Mouse (Mus musculus): ENCODE results near the gene Tspo2. TPM values are rescaled to one million over a fixed set of nuclear protein-coding genes. Genes with fewer than 3 reads are reported as not detected.

Gene Tspo2
- polyA plus RNA-seq, 1 experiment from 2014 or later: 3.1 TPM

DNA sequence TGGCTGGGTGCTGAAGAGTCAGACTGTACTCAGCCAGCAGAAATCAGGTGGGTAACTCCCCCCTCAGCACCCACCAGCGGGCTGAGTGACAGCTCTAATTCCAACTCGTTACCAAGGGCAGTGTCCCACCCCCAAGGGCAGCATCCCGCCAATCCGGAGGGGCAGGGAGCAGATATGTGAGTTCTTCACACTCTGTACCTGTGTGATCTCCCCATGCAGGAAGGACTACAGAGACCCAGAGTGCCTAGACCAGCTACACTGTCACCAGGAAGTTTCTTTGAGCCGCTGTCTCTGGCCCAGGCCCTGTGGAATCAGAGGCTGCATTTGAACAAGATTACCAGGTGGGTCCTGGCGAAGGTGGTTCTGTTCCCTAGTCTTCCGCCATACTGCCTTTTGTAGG lies 2.9 kb upstream of the Tspo2 start:
- 44% methylated on average over 7 of the region's 7 CpGs for WGBS
- ATAC-seq (no peak), DNase-seq (ENCODE audit: low spot score) (no peak)
- Histone ChIP-seq H3K4me2 (replicated peaks; ENCODE audit: low read depth, low read length) (0 out of 2 replicates have a peak overlapping the region, but pooled peaks have one; percentile 19), H3K4me3 (ENCODE audit: low read depth, low read length) (no peak overlapping the region), H3K36me3 (ENCODE audit: insufficient read depth, low read length) (no peaks in the 10 kb centered on the region), H3K4me1 (ENCODE audit: insufficient read depth, low read depth, low read length) (no peaks in the 10 kb centered on the region), H3K9me3 (ENCODE audit: low read length) (no peaks in the 10 kb centered on the region), H3K27me3 (replicated peaks; ENCODE audit: insufficient read depth, low read length) (no peaks in the 10 kb centered on the region), H3K27ac (ENCODE audit: low read length) (no peak overlapping the region), H3K9ac (replicated peaks; ENCODE audit: low read depth) (no peak overlapping the region)
- TF ChIP-seq CTCF (IDR thresholded peaks at IDR 0.05): no peak
- no peak for TF ChIP-seq EP300 (IDR thresholded peaks at IDR 0.05)

DNA sequence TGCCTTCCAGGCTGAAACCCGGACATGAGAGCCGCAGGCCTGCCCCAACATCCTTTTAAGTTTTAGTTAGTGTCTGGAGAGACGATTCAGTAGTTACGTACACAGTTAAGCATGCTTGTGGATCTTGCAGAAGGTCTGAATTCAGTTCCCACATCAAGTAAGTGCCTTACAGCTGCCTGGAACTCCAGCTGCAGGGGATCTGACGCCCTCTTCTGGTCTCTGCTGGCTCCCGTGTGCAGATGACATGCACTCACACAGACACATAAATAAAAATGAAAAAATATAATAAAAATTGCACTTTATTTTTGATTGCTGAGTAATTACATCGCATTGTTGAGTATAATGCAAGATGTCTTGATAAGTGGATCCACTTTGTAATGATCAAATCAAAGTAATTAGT lies 2.2 kb upstream of the Tspo2 start:
- ATAC-seq (no peak), DNase-seq (ENCODE audit: low spot score) (no peak)
- Histone ChIP-seq H3K4me2 (replicated peaks; ENCODE audit: low read depth, low read length) (no peak overlapping the region), H3K36me3 (ENCODE audit: insufficient read depth, low read length) (no peaks in the 10 kb centered on the region), H3K27me3 (replicated peaks; ENCODE audit: insufficient read depth, low read length) (no peaks in the 10 kb centered on the region), H3K4me3 (ENCODE audit: low read depth, low read length) (no peak overlapping the region), H3K27ac (ENCODE audit: low read length) (no peak overlapping the region), H3K9me3 (ENCODE audit: low read length) (no peaks in the 10 kb centered on the region), H3K4me1 (ENCODE audit: insufficient read depth, low read depth, low read length) (no peaks in the 10 kb centered on the region), H3K9ac (replicated peaks; ENCODE audit: low read depth) (no peak overlapping the region)
- 71% methylated on average over 7 of the region's 7 CpGs for WGBS
- TF ChIP-seq EP300 (IDR thresholded peaks at IDR 0.05) (no peak), CTCF (IDR thresholded peaks at IDR 0.05) (peak; percentile 46)

DNA sequence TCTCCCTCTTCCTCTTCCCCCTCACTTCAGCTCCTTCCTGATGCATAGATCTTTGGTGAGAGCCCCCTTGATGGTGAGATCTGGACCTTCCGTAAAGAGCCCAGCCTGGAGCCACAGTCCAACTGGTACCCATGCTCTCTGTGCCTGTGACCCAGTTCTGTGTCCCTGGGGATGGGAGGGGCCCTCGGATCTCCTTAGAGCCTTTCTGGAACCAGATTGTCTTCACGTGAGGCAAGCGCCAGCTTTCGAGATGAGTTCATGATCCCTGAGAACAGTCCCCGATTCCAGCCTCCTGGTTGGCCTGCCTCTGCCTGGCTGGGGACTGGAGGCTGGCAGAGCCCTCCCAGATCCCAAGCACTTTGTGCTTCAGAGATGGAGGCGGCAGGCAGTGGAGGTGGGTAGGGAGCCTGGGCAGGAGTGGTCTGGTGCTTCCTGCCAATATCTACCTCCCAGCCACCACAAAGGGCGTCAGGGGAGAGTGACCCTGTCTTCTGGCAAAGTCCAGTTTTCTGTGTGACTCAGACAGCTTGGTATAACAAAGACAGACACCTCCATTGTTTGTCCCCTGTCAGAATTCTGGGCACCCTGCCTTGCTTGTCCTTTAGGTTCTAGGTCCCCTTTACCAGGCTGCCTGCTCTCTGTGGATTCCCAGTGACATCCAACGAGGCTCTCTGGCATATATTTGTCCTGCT lies 577 bp upstream of the Tspo2 start:
- TF ChIP-seq CTCF (IDR thresholded peaks at IDR 0.05) (no peak), EP300 (IDR thresholded peaks at IDR 0.05) (no peak)
- no peak overlapping the region for H3K4me3 ChIP-seq (ENCODE audit: low read depth, low read length)
- no peaks in the 10 kb centered on the region for H3K9me3 ChIP-seq (ENCODE audit: low read length)
- ATAC-seq (0 out of 2 replicates have a peak, but pooled peaks have one; percentile 15), DNase-seq (ENCODE audit: low spot score) (no peak)
- H3K27me3 ChIP-seq (replicated peaks; ENCODE audit: insufficient read depth, low read length): no peaks in the 10 kb centered on the region
- 59% methylated on average over 9 of the region's 9 CpGs for WGBS
- H3K36me3 ChIP-seq (ENCODE audit: insufficient read depth, low read length): no peaks in the 10 kb centered on the region
- no peak overlapping the region for H3K27ac ChIP-seq (ENCODE audit: low read length)
- no peak overlapping the region for H3K4me2 ChIP-seq (replicated peaks; ENCODE audit: low read depth, low read length)
- no peaks in the 10 kb centered on the region for H3K4me1 ChIP-seq (ENCODE audit: insufficient read depth, low read depth, low read length)
- no peak overlapping the region for H3K9ac ChIP-seq (replicated peaks; ENCODE audit: low read depth)

DNA sequence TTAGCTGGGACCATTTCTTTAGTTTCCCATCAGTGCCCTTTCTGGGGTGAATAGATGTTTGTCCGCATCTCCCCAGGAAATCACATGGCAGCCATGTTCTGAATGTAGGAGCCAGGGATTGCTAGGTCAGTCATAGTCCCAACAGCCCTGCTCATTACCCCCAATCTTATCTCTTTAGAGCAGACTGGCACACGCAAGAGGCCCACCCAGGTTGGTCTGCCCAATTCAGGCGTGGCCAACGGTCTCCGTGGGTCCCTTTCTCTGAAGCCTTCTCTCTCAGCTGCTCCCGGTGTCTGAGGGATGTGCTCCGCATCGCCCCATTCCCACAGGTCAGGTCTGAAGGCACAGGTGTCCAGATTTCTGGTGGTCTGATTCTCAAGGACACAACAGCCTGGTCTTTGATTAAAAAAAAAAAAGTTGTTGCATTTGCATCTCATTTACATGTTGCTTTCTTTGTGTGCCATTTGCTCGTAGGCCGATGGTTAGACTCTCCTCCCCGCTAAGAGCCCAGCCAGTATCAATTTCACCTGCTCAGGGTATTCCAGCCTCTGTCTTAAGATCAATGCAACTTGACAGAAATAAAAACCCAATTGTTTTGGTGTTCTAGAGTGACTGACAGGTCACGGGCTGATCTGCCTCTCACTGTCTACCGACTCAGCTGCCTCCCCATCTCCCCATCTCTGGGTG lies 513 bp downstream of the Tspo2 start:
- H3K9ac ChIP-seq (replicated peaks; ENCODE audit: low read depth): no peak overlapping the region
- H3K27me3 ChIP-seq (replicated peaks; ENCODE audit: insufficient read depth, low read length): no peaks in the 10 kb centered on the region
- no peak overlapping the region for H3K4me2 ChIP-seq (replicated peaks; ENCODE audit: low read depth, low read length)
- H3K9me3 ChIP-seq (ENCODE audit: low read length): no peaks in the 10 kb centered on the region
- 84% methylated on average over 13 of the region's 13 CpGs for WGBS
- H3K27ac ChIP-seq (ENCODE audit: low read length): no peak overlapping the region
- H3K4me1 ChIP-seq (ENCODE audit: insufficient read depth, low read depth, low read length): no peaks in the 10 kb centered on the region
- H3K36me3 ChIP-seq (ENCODE audit: insufficient read depth, low read length): no peaks in the 10 kb centered on the region
- DNase-seq (ENCODE audit: low spot score) (no peak), ATAC-seq (0 out of 2 replicates have a peak, but pooled peaks have one; percentile 18)
- no peak for TF ChIP-seq EP300 (IDR thresholded peaks at IDR 0.05)
- no peak for TF ChIP-seq CTCF (IDR thresholded peaks at IDR 0.05)
- no peak overlapping the region for H3K4me3 ChIP-seq (ENCODE audit: low read depth, low read length)

DNA sequence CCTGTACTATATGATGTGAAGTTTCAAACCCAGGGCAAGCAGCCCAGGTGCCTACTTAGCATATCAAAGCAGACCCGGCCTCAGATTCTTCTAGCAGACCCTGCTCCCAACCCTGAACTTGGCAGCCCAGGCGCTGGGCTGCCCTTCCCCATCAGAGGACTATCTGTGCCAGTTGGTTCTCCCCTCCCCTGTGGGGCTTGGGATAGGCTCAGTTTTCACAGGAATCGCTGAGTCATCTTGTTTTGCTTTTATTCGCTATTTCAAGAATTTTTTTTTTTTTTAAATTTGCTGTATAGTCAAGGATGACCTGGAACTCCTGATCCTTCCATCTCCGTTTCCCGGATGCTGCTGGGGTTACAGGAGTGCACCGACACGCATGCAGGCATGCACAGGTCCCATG lies 3.6 kb downstream of the Tspo2 start:
- H3K4me3 ChIP-seq (ENCODE audit: low read depth, low read length): no peak overlapping the region
- H3K9me3 ChIP-seq (ENCODE audit: low read length): no peaks in the 10 kb centered on the region
- no peaks in the 10 kb centered on the region for H3K36me3 ChIP-seq (ENCODE audit: insufficient read depth, low read length)
- no peak overlapping the region for H3K4me2 ChIP-seq (replicated peaks; ENCODE audit: low read depth, low read length)
- no peak overlapping the region for H3K27ac ChIP-seq (ENCODE audit: low read length)
- ATAC-seq: no peak
- 68% methylated on average over 8 of the region's 8 CpGs for WGBS
- H3K27me3 ChIP-seq (replicated peaks; ENCODE audit: insufficient read depth, low read length): no peaks in the 10 kb centered on the region
- no peak for DNase-seq (ENCODE audit: low spot score)
- no peaks in the 10 kb centered on the region for H3K4me1 ChIP-seq (ENCODE audit: insufficient read depth, low read depth, low read length)
- TF ChIP-seq CTCF (IDR thresholded peaks at IDR 0.05): no peak
- no peak for TF ChIP-seq EP300 (IDR thresholded peaks at IDR 0.05)
- H3K9ac ChIP-seq (replicated peaks; ENCODE audit: low read depth): no peak overlapping the region

DNA sequence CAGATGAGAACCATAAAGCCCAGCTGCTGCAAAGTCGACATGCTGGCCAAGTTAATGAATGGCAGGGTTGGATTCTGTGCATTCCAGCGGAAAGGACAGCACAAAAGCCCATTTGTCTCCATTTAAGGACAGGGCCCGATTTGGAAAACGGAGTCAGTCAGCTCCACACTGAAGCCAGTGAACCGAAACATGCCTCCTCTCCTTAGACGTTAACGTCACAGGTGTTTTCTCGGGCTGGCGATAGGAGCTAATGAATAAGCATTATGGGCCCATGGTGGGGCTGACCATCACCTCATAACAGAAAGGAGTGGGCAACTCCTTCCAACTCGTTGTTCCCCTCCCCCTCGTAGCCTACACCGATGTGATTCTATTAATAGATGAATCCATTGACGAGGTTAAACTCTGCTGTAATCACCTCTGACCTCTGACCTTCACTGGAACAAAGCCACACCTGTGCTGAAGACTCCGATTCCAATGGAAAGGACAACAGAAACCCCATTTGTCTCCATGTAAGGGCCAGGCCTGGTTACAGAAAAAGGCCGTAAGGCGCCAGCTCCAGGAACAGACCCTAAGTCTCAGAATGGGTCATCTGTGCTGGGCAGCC lies 7.7 kb downstream of the Tspo2 start:
- no peak overlapping the region for H3K4me2 ChIP-seq (replicated peaks; ENCODE audit: low read depth, low read length)
- TF ChIP-seq CTCF (IDR thresholded peaks at IDR 0.05) (no peak), EP300 (IDR thresholded peaks at IDR 0.05) (no peak)
- 80% methylated on average over 16 of the region's 16 CpGs for WGBS
- H3K9me3 ChIP-seq (ENCODE audit: low read length): no peaks in the 10 kb centered on the region
- no peak overlapping the region for H3K9ac ChIP-seq (replicated peaks; ENCODE audit: low read depth)
- H3K36me3 ChIP-seq (ENCODE audit: insufficient read depth, low read length): no peaks in the 10 kb centered on the region
- H3K27me3 ChIP-seq (replicated peaks; ENCODE audit: insufficient read depth, low read length): no peaks in the 10 kb centered on the region
- H3K4me3 ChIP-seq (ENCODE audit: low read depth, low read length): no peak overlapping the region
- DNase-seq (ENCODE audit: low spot score): no peak
- no peak overlapping the region for H3K27ac ChIP-seq (ENCODE audit: low read length)
- no peaks in the 10 kb centered on the region for H3K4me1 ChIP-seq (ENCODE audit: insufficient read depth, low read depth, low read length)
- no peak for ATAC-seq

Measured in lung, postnatal 0 days (tissue).